Mouse (Mus musculus) midbrain, embryonic 14.5 days (tissue): Measurements from ENCODE around the gene Notch1. TPM values are rescaled to one million over a fixed set of nuclear protein-coding genes. Genes with fewer than 3 reads are reported as not detected.

Experiments
- ATAC-seq: fragments of 200-750 bp; cut with Nextera tagmentation; 2 replicates; pipeline ENCODE4 v1.8.0; 2017; ENCODE audit warnings: moderate number of reproducible peaks, moderate library complexity; ENCODE audit not compliant: low FRiP score, low TSS enrichment
- DNase-seq: peaks from one replicate; pipeline ENCODE4 v3.0.0-alpha.2; 2015
- H3K27ac ChIP-seq: fragments of 300-500 bp; sonication (generic); replicated peaks from 2 replicates; pipeline ENCODE4 v1.5.1; 2014; ENCODE audit warnings: mild to moderate bottlenecking, low read depth, low read length, moderate library complexity
- H3K27me3 ChIP-seq: fragments of 300-500 bp; sonication (generic); 2 replicates; pipeline ENCODE4 v1.6.1; 2014; ENCODE audit warnings: low read length, control low read depth, mixed read lengths; ENCODE audit not compliant: control insufficient read depth, insufficient read depth
- H3K36me3 ChIP-seq: fragments of 300-500 bp; sonication (generic); 2 replicates; pipeline ENCODE4 v1.6.1; 2014; ENCODE audit warnings: low read length, control low read depth; ENCODE audit not compliant: control insufficient read depth, insufficient read depth
- H3K4me1 ChIP-seq: fragments of 300-500 bp; sonication (generic); 2 replicates; pipeline ENCODE4 v1.6.1; 2014; ENCODE audit warnings: mild to moderate bottlenecking, antibody characterized with exemption, low read length, control low read depth; ENCODE audit not compliant: control insufficient read depth, insufficient read depth
- H3K4me2 ChIP-seq: fragments of 300-500 bp; sonication (generic); 2 replicates; pipeline ENCODE4 v1.6.1; 2014; ENCODE audit warnings: mild to moderate bottlenecking, low read length, moderate library complexity
- H3K4me3 ChIP-seq: fragments of 300-500 bp; sonication (generic); replicated peaks from 2 replicates; pipeline ENCODE4 v1.5.1; 2014; ENCODE audit warnings: low read depth, low read length
- H3K9ac ChIP-seq: fragments of 300-500 bp; sonication (generic); replicated peaks from 2 replicates; pipeline ENCODE4 v1.6.1; 2014; ENCODE audit warnings: mild to moderate bottlenecking, low read length, moderate library complexity
- H3K9me3 ChIP-seq: fragments of 300-500 bp; sonication (generic); 2 replicates; pipeline ENCODE4 v1.6.1; 2016; ENCODE audit warnings: low read length, control low read depth, mixed read lengths; ENCODE audit not compliant: control insufficient read depth
- WGBS: fragments of 180-500 bp; shearing (Covaris S2); extraction: QIAGEN DNeasy Blood & Tissue Kit; methylation state at CpG from one replicate; pipeline ENCODE4 v1.1.7; 2014; 5-methylcytosine and 5-hydroxymethylcytosine counted together
- polyA plus RNA-seq: library from polyadenylated mRNA; unstranded; fragments of >200 nt; fragmentation: Nextera tagmentation; extraction: Ambion mirVana; gene quantifications from 2 replicates; pipeline ENCODE4 v1.2.1, GENCODE M21; 2014

The Notch1 gene
- polyA plus RNA-seq, 1 experiment from 2014 or later: 33.9 TPM

DNA sequence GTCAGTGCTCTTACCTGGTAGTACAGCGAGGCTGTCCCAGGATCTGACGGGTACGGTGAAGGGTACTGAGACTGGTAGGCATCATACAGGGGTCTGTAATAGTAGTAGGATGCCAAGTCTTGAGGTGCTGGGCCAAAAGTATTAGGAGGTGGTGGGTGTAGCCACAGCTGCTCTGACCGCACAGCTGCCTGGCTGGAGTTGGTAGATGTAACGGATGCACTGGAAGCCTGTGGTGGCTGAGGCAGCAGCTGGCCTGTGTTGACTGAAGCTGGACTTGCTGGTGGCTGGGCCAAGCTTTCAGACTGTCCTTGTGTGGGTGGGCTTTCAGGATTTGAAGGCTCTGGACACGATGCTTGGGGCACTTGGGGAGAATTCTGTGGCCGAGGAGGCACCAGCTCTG, 78.1 kb downstream of the Notch1 start:
- Histone ChIP-seq H3K4me1 (peaks cover 2% of the 10 kb centered on the region; the same call in 1 of the 2 replicates), H3K9me3 (no peaks in the 10 kb centered on the region), H3K27me3 (no peaks in the 10 kb centered on the region), H3K4me2 (no peak overlapping the region), H3K4me3 (no peak overlapping the region), H3K27ac (no peak overlapping the region), H3K9ac (no peak overlapping the region; the same call in 1 of the 2 replicates), H3K36me3 (peaks cover 75% of the 10 kb centered on the region)
- WGBS: 94% methylated on average over 7 of the region's 7 CpGs
- ATAC-seq (no peak), DNase-seq (no peak)

DNA sequence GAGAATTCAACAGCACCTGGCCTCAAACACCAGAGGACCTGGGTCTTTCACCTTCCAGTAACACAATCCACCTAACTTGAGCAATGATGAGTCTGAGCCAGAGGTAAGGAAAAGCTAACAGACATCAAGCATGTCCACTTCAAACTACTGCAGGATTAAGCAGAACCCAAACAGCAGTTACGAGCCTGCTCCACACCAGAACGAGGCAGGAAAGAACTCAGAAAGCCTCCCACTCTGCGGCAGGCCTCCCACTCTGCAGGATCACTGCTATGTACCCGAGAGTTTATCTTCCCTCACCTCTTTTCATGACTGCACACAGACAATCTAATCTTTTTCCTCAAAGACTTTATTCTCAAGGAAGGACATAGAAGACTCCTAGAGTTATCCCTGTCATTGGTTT, 79.2 kb downstream of the Notch1 start:
- ATAC-seq (no peak), DNase-seq (no peak)
- WGBS: 83% methylated on average over 4 of the region's 4 CpGs
- Histone ChIP-seq H3K27me3 (no peaks in the 10 kb centered on the region), H3K9me3 (no peaks in the 10 kb centered on the region), H3K9ac (peak overlapping the region; percentile 34), H3K4me2 (no peak overlapping the region), H3K27ac (no peak overlapping the region), H3K4me1 (no peaks in the 10 kb centered on the region), H3K4me3 (no peak overlapping the region), H3K36me3 (peaks cover 84% of the 10 kb centered on the region)

DNA sequence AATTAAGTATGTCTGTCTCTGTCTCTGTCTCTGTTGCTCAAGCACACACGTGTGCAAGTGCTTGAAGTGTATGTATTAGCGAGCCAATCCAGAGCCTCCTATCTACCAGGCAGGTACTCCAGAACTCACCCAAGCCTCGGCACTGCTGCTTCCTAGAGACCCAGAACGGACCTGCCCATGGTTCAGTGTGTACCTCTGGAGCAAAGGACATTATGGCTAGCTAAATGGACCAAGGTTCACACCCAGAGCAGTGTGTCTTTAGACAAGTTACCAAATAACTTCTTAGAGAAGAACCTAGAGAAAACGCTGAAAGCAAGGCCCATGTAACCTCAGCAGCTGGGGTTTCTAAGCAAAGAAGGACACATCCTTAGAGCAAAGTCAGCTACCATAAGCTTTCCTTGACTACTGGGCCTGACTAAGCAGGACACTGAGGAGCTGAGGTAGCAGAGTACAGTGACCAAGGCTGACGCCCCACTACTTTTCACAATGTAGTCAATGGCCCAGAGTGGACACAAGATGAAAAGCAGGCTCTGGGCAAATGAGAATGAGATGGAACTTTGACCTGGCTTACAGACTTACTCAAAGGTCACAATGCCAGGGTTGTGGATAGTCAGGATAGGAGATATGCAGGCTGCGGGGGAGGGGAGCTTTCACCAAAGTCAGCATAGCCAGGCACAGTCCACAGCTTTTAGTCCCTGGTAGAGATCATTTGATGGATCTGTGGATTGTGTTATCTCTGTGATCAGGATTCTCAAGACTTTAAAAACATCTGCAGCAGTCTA, 81.5 kb downstream of the Notch1 start:
- peaks cover 84% of the 10 kb centered on the region for H3K36me3 ChIP-seq
- 95% methylated on average over 7 of the region's 7 CpGs for WGBS

DNA sequence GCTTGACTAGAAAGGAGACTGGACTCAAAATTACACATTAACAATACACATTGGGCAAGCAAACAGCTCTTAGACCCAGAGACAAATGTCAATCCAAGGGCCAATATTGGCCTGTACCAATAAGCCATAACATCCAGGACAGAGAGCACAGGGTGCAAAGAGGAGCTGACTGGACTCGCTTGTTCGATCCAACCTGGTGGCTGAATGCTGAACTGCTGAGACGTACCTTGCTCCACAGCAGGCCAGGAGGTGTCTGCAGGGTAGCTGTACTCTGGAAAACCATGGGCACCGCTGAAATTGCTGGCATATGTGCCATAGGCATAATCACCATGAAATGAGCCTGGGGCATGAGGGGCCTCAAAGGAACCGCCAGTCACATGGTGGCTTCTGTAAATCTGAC, 86.6 kb downstream of the Notch1 start:
- no peak overlapping the region for H3K4me2 ChIP-seq
- no peak overlapping the region for H3K4me3 ChIP-seq
- DNase-seq (no peak), ATAC-seq (no peak)
- H3K4me1 ChIP-seq: no peaks in the 10 kb centered on the region
- no peak overlapping the region for H3K9ac ChIP-seq
- no peak overlapping the region for H3K27ac ChIP-seq
- no peaks in the 10 kb centered on the region for H3K27me3 ChIP-seq
- no peaks in the 10 kb centered on the region for H3K9me3 ChIP-seq
- 90% methylated on average over 5 of the region's 5 CpGs for WGBS
- peaks cover 92% of the 10 kb centered on the region for H3K36me3 ChIP-seq

More for the DNA sequence above, 81.5 kb downstream of the Notch1 start:
- Histone ChIP-seq H3K9ac (no peak overlapping the region), H3K9me3 (no peaks in the 10 kb centered on the region), H3K4me3 (no peak overlapping the region), H3K4me1 (no peaks in the 10 kb centered on the region), H3K27ac (no peak overlapping the region), H3K27me3 (no peaks in the 10 kb centered on the region), H3K4me2 (no peak overlapping the region)
- no peak for DNase-seq
- ATAC-seq: no peak

DNA sequence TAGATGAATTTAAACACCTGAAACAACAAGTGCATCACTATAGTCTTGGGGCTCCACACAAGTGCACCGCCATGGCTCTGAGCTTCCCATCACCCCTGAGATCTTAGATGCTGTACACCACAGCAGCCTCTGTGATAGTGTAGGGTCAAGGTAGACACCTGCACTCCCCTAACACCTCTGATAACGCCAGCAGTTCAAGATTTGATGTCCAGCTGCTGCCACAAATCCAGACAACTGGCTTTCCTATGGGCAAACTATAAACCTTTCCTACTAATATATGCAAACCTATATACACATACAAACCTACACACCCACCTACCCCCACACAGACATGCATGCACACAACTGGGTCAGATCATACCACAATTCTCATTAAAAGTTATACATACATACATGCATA, 91.9 kb downstream of the Notch1 start:
- WGBS: 95% methylated on average over 2 of the region's 2 CpGs
- H3K4me1 ChIP-seq: no peaks in the 10 kb centered on the region
- no peak overlapping the region for H3K4me2 ChIP-seq
- DNase-seq (no peak), ATAC-seq (no peak)
- no peaks in the 10 kb centered on the region for H3K9me3 ChIP-seq
- no peaks in the 10 kb centered on the region for H3K27me3 ChIP-seq
- H3K36me3 ChIP-seq: peaks cover 96% of the 10 kb centered on the region
- no peak overlapping the region for H3K9ac ChIP-seq
- H3K4me3 ChIP-seq: no peak overlapping the region
- no peak overlapping the region for H3K27ac ChIP-seq

DNA sequence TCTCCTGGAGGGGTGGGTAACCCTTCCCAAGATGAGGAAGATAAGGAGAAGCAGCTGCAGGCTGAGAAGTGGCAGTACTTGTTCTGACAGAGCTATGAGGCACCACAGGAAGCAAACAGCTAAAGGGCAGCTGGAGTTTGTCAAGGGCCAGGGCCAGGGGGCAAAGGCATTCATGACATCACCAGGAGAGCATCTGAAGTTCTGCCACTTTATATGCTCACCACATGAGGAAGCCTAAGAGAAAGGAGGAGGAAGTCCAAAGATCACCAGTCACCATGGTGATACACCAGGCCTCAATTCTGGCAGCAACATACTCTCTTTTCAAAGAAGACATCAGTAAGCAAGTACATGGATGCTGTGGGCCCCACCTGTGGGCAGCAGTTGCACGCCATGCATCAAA, 93.4 kb downstream of the Notch1 start:
- H3K36me3 ChIP-seq: peaks cover 95% of the 10 kb centered on the region
- DNase-seq: no peak
- no peak overlapping the region for H3K27ac ChIP-seq
- WGBS: 75% methylated on average over 1 of the region's 1 CpGs
- no peaks in the 10 kb centered on the region for H3K9me3 ChIP-seq
- no peaks in the 10 kb centered on the region for H3K4me1 ChIP-seq
- no peak for ATAC-seq
- H3K9ac ChIP-seq: no peak overlapping the region
- no peak overlapping the region for H3K4me3 ChIP-seq
- H3K27me3 ChIP-seq: no peaks in the 10 kb centered on the region
- no peak overlapping the region for H3K4me2 ChIP-seq

DNA sequence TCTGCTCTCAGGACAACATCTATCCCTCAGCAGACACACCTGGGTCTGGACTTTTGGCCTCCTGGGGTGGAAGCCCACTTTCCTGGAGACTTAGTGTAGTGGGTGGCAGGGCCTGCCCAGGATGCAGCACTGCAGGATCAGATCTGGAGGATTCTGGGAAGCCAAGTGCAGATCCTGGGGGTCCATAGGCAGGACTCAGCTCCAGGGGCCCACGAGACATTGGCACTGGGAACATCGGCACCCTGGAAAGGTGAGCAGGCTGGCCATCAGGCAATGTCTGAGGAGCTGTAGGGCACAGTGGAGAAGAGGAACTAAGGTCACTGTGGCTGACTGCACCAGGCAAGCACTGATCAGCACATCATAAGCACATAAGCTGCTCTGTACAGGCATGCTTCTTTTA, 94.5 kb downstream of the Notch1 start:
- Histone ChIP-seq H3K27ac (no peak overlapping the region), H3K36me3 (peaks cover 96% of the 10 kb centered on the region), H3K4me2 (no peak overlapping the region), H3K4me3 (no peak overlapping the region), H3K9ac (no peak overlapping the region), H3K4me1 (no peaks in the 10 kb centered on the region), H3K27me3 (no peaks in the 10 kb centered on the region), H3K9me3 (no peaks in the 10 kb centered on the region)
- DNase-seq (no peak), ATAC-seq (no peak)
- 95% methylated on average over 2 of the region's 2 CpGs for WGBS

DNA sequence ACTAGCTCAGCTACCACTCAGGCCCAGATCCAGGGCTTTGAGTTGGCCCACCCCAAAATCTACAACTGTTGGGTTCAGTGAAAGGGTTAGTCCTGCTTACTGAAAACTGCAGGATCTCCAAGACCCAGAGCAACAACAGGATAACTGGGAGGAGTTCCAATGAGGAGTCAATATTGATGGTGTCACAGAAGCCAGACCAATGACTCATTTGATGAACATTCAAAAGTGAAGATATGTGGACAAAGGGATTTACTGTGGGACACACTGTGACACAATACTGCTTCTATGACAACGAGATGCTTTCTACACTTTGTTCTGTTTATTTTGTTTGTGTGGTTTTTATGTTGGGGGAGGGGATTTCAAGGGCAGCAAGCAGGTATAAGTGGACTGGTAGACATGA, 98.3 kb downstream of the Notch1 start:
- WGBS: 89% methylated on average over 1 of the region's 1 CpGs
- no peak overlapping the region for H3K27ac ChIP-seq
- H3K4me3 ChIP-seq: no peak overlapping the region
- no peaks in the 10 kb centered on the region for H3K9me3 ChIP-seq
- H3K36me3 ChIP-seq: peaks cover 96% of the 10 kb centered on the region
- H3K9ac ChIP-seq: no peak overlapping the region
- DNase-seq (no peak), ATAC-seq (no peak)
- no peaks in the 10 kb centered on the region for H3K4me1 ChIP-seq
- H3K27me3 ChIP-seq: no peaks in the 10 kb centered on the region
- H3K4me2 ChIP-seq: no peak overlapping the region

DNA sequence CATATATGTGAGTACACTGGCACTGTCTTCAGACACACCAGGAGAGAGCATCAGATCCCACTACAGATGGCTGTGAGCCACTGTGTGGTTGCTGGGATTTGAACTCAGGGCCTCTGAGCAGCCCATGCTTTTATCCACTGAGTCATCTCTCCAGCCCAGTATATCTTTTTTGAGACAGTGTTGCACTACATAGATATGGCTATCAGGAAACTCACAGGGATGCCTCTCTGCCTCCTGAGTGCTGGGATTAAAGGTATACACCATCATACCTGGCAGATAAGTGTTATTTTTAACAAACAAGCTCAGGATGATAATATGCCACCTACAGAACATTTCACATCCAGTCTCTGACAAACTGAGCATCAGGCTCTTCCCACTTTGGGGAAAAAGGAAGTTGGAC, 99.4 kb downstream of the Notch1 start:
- no peak overlapping the region for H3K27ac ChIP-seq
- no peaks in the 10 kb centered on the region for H3K27me3 ChIP-seq
- DNase-seq (no peak), ATAC-seq (no peak)
- H3K9ac ChIP-seq: no peak overlapping the region
- no peak overlapping the region for H3K4me3 ChIP-seq
- no peaks in the 10 kb centered on the region for H3K9me3 ChIP-seq
- H3K36me3 ChIP-seq: peaks cover 96% of the 10 kb centered on the region
- no peaks in the 10 kb centered on the region for H3K4me1 ChIP-seq
- no peak overlapping the region for H3K4me2 ChIP-seq
